Mouse (Mus musculus) intestine, embryonic 15.5 days (tissue): ENCODE measurements around the gene Twsg1. TPM values are rescaled to one million over a fixed set of nuclear protein-coding genes. Genes with fewer than 3 reads are reported as not detected.
A peak's percentile ranks its signal among the peaks of the same experiment; 100 is the strongest.

Experiments used
- ATAC-seq: fragments of 200-750 bp; cut with Nextera tagmentation; 2 replicates; pipeline ENCODE4 v1.8.0; 2017; ENCODE audit warnings: moderate TSS enrichment, moderate library complexity
- H3K27ac ChIP-seq: fragments of 300-500 bp; sonication (generic); 2 replicates; pipeline ENCODE4 v1.5.1; 2015; ENCODE audit warnings: mild to moderate bottlenecking, inconsistent platforms
- H3K27me3 ChIP-seq: fragments of 300-500 bp; sonication (generic); replicated peaks from 2 replicates; pipeline ENCODE4 v1.6.1; 2015; ENCODE audit warnings: inconsistent platforms
- H3K36me3 ChIP-seq: fragments of 300-500 bp; sonication (generic); 2 replicates; pipeline ENCODE4 v1.6.1; 2015; ENCODE audit warnings: inconsistent platforms
- H3K4me1 ChIP-seq: fragments of 300-500 bp; sonication (generic); replicated peaks from 2 replicates; pipeline ENCODE4 v1.6.1; 2015; ENCODE audit warnings: inconsistent platforms
- H3K4me2 ChIP-seq: fragments of 300-500 bp; sonication (generic); replicated peaks from 2 replicates; pipeline ENCODE4 v1.6.1; 2015; ENCODE audit warnings: mild to moderate bottlenecking, inconsistent platforms
- H3K4me3 ChIP-seq: fragments of 300-500 bp; sonication (generic); replicated peaks from 2 replicates; pipeline ENCODE4 v1.5.1; 2015; ENCODE audit warnings: inconsistent platforms
- H3K9ac ChIP-seq: fragments of 300-500 bp; sonication (generic); 2 replicates; pipeline ENCODE4 v1.6.1; 2015; ENCODE audit warnings: inconsistent platforms
- H3K9me3 ChIP-seq: fragments of 300-500 bp; sonication (generic); 2 replicates; pipeline ENCODE4 v1.6.1; 2016; ENCODE audit warnings: inconsistent platforms
- WGBS: fragments of 180-500 bp; shearing (Covaris S2); methylation state at CpG from one replicate; pipeline ENCODE4 v1.1.7; 2015; 5-methylcytosine and 5-hydroxymethylcytosine counted together
- polyA plus RNA-seq: library from polyadenylated mRNA; unstranded; fragments of >200 nt; fragmentation: Nextera tagmentation; extraction: Ambion mirVana; gene quantifications from 2 replicates; pipeline ENCODE4 v1.2.1, GENCODE M21; 2015

The Twsg1 gene
- polyA plus RNA-seq, 1 experiment from 2014 or later: 82.4 TPM

- no peak overlapping the region for H3K9ac ChIP-seq
- no peak for ATAC-seq
- 82% methylated on average over 5 of the region's 5 CpGs for WGBS
- no peaks in the 10 kb centered on the region for H3K27me3 ChIP-seq
- peaks cover 3% of the 10 kb centered on the region; the same call in 1 of the 2 replicates for H3K4me1 ChIP-seq
- H3K9me3 ChIP-seq: no peaks in the 10 kb centered on the region
- H3K4me3 ChIP-seq: no peak overlapping the region
- H3K27ac ChIP-seq: no peak overlapping the region
- H3K36me3 ChIP-seq: no peaks in the 10 kb centered on the region
- no peak overlapping the region for H3K4me2 ChIP-seq
Measured at GRCm38 (mm10) chr17:65952083-65952482, 1.1 kb upstream of the Twsg1 start.

- peak overlapping the region; percentile 90 for H3K9ac ChIP-seq
- H3K9me3 ChIP-seq: no peaks in the 10 kb centered on the region
- no peaks in the 10 kb centered on the region for H3K36me3 ChIP-seq
- H3K27ac ChIP-seq: 0 out of 2 replicates have a peak overlapping the region, but pooled peaks have one; percentile 13
- peak overlapping the region; percentile 97 for H3K4me3 ChIP-seq
- peak overlapping the region; percentile 64 for H3K4me2 ChIP-seq
- no peaks in the 10 kb centered on the region for H3K27me3 ChIP-seq
- peak; percentile 11 for ATAC-seq
- peaks cover 3% of the 10 kb centered on the region; the same call in 1 of the 2 replicates for H3K4me1 ChIP-seq
- 32% methylated on average over 7 of the region's 7 CpGs for WGBS
Measured at GRCm38 (mm10) chr17:65950183-65950582, 843 bp downstream of the Twsg1 start.

GRCm38 (mm10) chr17:65947307-65947706 lies 3.7 kb downstream of the Twsg1 start:
- H3K4me1 ChIP-seq: peaks cover 6% of the 10 kb centered on the region
- H3K27ac ChIP-seq: no peak overlapping the region
- 84% methylated on average over 8 of the region's 8 CpGs for WGBS
- no peaks in the 10 kb centered on the region for H3K9me3 ChIP-seq
- ATAC-seq: no peak
- H3K9ac ChIP-seq: no peak overlapping the region
- no peak overlapping the region for H3K4me2 ChIP-seq
- H3K4me3 ChIP-seq: no peak overlapping the region
- no peaks in the 10 kb centered on the region for H3K36me3 ChIP-seq
- H3K27me3 ChIP-seq: no peaks in the 10 kb centered on the region

- Histone ChIP-seq H3K4me2 (no peak overlapping the region), H3K9me3 (no peaks in the 10 kb centered on the region), H3K36me3 (no peaks in the 10 kb centered on the region), H3K4me1 (peaks cover 19% of the 10 kb centered on the region), H3K9ac (no peak overlapping the region), H3K27me3 (no peaks in the 10 kb centered on the region), H3K27ac (no peak overlapping the region), H3K4me3 (no peak overlapping the region)
- WGBS: 82% methylated on average over 2 of the region's 2 CpGs
- no peak for ATAC-seq
Measured at GRCm38 (mm10) chr17:65945420-65945819, 5.6 kb downstream of the Twsg1 start.

GRCm38 (mm10) chr17:65942394-65942793 lies 8.6 kb downstream of the Twsg1 start:
- Histone ChIP-seq H3K9me3 (no peaks in the 10 kb centered on the region), H3K27me3 (no peaks in the 10 kb centered on the region), H3K4me1 (peaks cover 16% of the 10 kb centered on the region), H3K4me2 (no peak overlapping the region), H3K4me3 (no peak overlapping the region), H3K36me3 (no peaks in the 10 kb centered on the region), H3K27ac (no peak overlapping the region), H3K9ac (no peak overlapping the region)
- WGBS: 30% methylated on average over 4 of the region's 4 CpGs
- ATAC-seq: peak; percentile 45

GRCm38 (mm10) chr17:65941275-65941674 lies 9.8 kb downstream of the Twsg1 start:
- Histone ChIP-seq H3K4me1 (peaks cover 16% of the 10 kb centered on the region), H3K9me3 (no peaks in the 10 kb centered on the region), H3K36me3 (0 out of 2 replicates have a peak, but pooled peaks cover 4% of the 10 kb centered on the region), H3K27ac (no peak overlapping the region), H3K9ac (no peak overlapping the region), H3K27me3 (no peaks in the 10 kb centered on the region), H3K4me3 (no peak overlapping the region), H3K4me2 (no peak overlapping the region)
- peak; percentile 32; the same call in 1 of the 2 replicates for ATAC-seq
- 69% methylated on average over 6 of the region's 6 CpGs for WGBS

GRCm38 (mm10) chr17:65940221-65940620 lies 10.8 kb downstream of the Twsg1 start:
- Histone ChIP-seq H3K4me1 (peaks cover 16% of the 10 kb centered on the region), H3K9ac (no peak overlapping the region), H3K4me2 (no peak overlapping the region)

GRCm38 (mm10) chr17:65939461-65940192 lies 11.4 kb downstream of the Twsg1 start:
- H3K27me3 ChIP-seq: no peaks in the 10 kb centered on the region
- peaks cover 16% of the 10 kb centered on the region for H3K4me1 ChIP-seq
- no peak overlapping the region for H3K4me3 ChIP-seq
- no peaks in the 10 kb centered on the region for H3K9me3 ChIP-seq
- WGBS: 41% methylated on average over 14 of the region's 14 CpGs
- ATAC-seq: no peak
- 0 out of 2 replicates have a peak, but pooled peaks cover 4% of the 10 kb centered on the region for H3K36me3 ChIP-seq
- no peak overlapping the region for H3K4me2 ChIP-seq
- 0 out of 2 replicates have a peak overlapping the region, but pooled peaks have one; percentile 19 for H3K27ac ChIP-seq
- H3K9ac ChIP-seq: no peak overlapping the region

More at GRCm38 (mm10) chr17:65940221-65940620, 10.8 kb downstream of the Twsg1 start:
- Histone ChIP-seq H3K36me3 (0 out of 2 replicates have a peak, but pooled peaks cover 4% of the 10 kb centered on the region), H3K4me3 (no peak overlapping the region), H3K27me3 (no peaks in the 10 kb centered on the region), H3K27ac (0 out of 2 replicates have a peak overlapping the region, but pooled peaks have one; percentile 19), H3K9me3 (no peaks in the 10 kb centered on the region)
- 67% methylated on average over 12 of the region's 12 CpGs for WGBS
- ATAC-seq: no peak

- Histone ChIP-seq H3K36me3 (peaks cover 11% of the 10 kb centered on the region; the same call in 1 of the 2 replicates), H3K4me1 (peaks cover 16% of the 10 kb centered on the region), H3K4me2 (no peak overlapping the region), H3K9me3 (no peaks in the 10 kb centered on the region), H3K27me3 (no peaks in the 10 kb centered on the region), H3K27ac (no peak overlapping the region), H3K4me3 (no peak overlapping the region), H3K9ac (no peak overlapping the region)
- ATAC-seq: no peak
- WGBS: 91% methylated on average over 9 of the region's 9 CpGs
Measured at GRCm38 (mm10) chr17:65937671-65938070, 13.4 kb downstream of the Twsg1 start.

- H3K4me1 ChIP-seq: peaks cover 10% of the 10 kb centered on the region
- no peak overlapping the region for H3K4me3 ChIP-seq
- H3K27ac ChIP-seq: no peak overlapping the region
- no peak for ATAC-seq
- no peak overlapping the region for H3K4me2 ChIP-seq
- H3K36me3 ChIP-seq: peaks cover 11% of the 10 kb centered on the region; the same call in 1 of the 2 replicates
- H3K9me3 ChIP-seq: no peaks in the 10 kb centered on the region
- WGBS: 92% methylated on average over 2 of the region's 2 CpGs
- H3K9ac ChIP-seq: no peak overlapping the region
- no peaks in the 10 kb centered on the region for H3K27me3 ChIP-seq
Measured at GRCm38 (mm10) chr17:65933741-65934140, 17.3 kb downstream of the Twsg1 start.

GRCm38 (mm10) chr17:65931525-65931924 lies 19.5 kb downstream of the Twsg1 start:
- 70% methylated on average over 6 of the region's 6 CpGs for WGBS
- H3K27ac ChIP-seq: 0 out of 2 replicates have a peak overlapping the region, but pooled peaks have one; percentile 14
- no peaks in the 10 kb centered on the region for H3K27me3 ChIP-seq
- H3K36me3 ChIP-seq: peaks cover 7% of the 10 kb centered on the region; the same call in 1 of the 2 replicates
- H3K9me3 ChIP-seq: no peaks in the 10 kb centered on the region
- H3K4me3 ChIP-seq: no peak overlapping the region
- H3K4me1 ChIP-seq: peaks cover 10% of the 10 kb centered on the region
- H3K9ac ChIP-seq: no peak overlapping the region
- H3K4me2 ChIP-seq: no peak overlapping the region
- ATAC-seq: peak; percentile 17; the same call in 1 of the 2 replicates

- Histone ChIP-seq H3K4me2 (no peak overlapping the region), H3K9ac (no peak overlapping the region), H3K36me3 (peaks cover 7% of the 10 kb centered on the region; the same call in 1 of the 2 replicates), H3K4me3 (no peak overlapping the region), H3K4me1 (peaks cover 10% of the 10 kb centered on the region), H3K27ac (0 out of 2 replicates have a peak overlapping the region, but pooled peaks have one; percentile 14), H3K27me3 (no peaks in the 10 kb centered on the region), H3K9me3 (no peaks in the 10 kb centered on the region)
- 59% methylated on average over 6 of the region's 6 CpGs for WGBS
- peak; percentile 60; the same call in 1 of the 2 replicates for ATAC-seq
Measured at GRCm38 (mm10) chr17:65930960-65931359, 20.1 kb downstream of the Twsg1 start.
